Mouse (Mus musculus) macrophage (primary cell): ENCODE data around the gene Nhej1. TPM values are rescaled to one million over a fixed set of nuclear protein-coding genes. Genes with fewer than 3 reads are reported as not detected.

ENCODE experiments used
- H3K27ac ChIP-seq: fragments of 350-480 bp; formaldehyde crosslinking; 2 replicates; pipeline ENCODE4 v1.9.0; 2021
- H3K36me3 ChIP-seq: fragments of 350-480 bp; formaldehyde crosslinking; 2 replicates; pipeline ENCODE4 v1.9.0; 2021; ENCODE audit errors: inconsistent target
- H3K4me3 ChIP-seq: fragments of 350-480 bp; formaldehyde crosslinking; 2 replicates; pipeline ENCODE4 v1.9.0; 2021; ENCODE audit errors: inconsistent target
- H3K79me2 ChIP-seq: fragments of 350-480 bp; formaldehyde crosslinking; 2 replicates; pipeline ENCODE4 v1.9.0; 2021; ENCODE audit errors: inconsistent target
- WGBS: methylation state at CpG from one replicate; pipeline ENCODE4 v1.1.7; 2026; ENCODE audit warnings: inconsistent platforms; ENCODE audit not compliant: missing documents; 5-methylcytosine and 5-hydroxymethylcytosine counted together
- polyA plus RNA-seq: library from polyadenylated mRNA; stranded (reverse); fragments of 250-400 nt; gene quantifications from 3 replicates; pipeline ENCODE4 v1.2.4, GENCODE M21; 2018; ENCODE audit warnings: inconsistent platforms

Gene Nhej1
- polyA plus RNA-seq, 1 experiment from 2014 or later: 2.5 TPM

DNA sequence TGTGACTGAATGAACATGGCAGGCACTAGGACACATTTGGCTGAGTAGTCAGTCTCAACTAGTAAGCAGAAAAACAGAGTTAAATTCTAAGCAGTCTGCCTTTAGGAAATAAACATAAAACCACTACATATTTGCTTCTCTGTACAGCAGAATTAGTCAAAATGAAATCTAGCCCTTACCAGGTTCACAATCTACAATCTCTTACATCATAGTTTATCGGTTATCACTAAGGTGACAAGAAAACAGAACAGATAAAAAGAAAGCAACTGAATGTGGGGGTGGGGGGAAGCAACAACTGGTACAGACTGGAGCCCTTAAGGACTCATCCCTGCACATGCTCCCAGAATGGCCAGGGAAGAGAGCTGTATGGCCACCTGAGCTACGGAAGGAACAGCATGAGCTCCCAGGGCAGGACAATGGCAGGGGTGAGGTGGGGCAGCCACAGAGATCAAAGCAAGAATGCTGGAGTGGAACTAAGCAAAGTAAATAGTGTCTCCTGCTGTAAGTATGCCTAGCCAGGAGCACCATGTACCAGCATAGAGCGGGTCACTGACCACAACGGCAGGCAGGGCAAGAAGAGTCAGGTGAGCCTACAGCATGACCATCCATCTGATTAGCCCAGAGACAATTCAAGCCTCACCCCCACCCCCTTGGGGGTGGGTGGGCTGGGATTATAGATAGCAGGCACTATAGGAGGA, 153.5 kb downstream of the Nhej1 start:
- 94% methylated on average over 4 of the region's 4 CpGs for WGBS
- H3K36me3 ChIP-seq: no peaks in the 10 kb centered on the region
- no peak overlapping the region for H3K4me3 ChIP-seq
- no peaks in the 10 kb centered on the region for H3K79me2 ChIP-seq
- no peak overlapping the region for H3K27ac ChIP-seq

DNA sequence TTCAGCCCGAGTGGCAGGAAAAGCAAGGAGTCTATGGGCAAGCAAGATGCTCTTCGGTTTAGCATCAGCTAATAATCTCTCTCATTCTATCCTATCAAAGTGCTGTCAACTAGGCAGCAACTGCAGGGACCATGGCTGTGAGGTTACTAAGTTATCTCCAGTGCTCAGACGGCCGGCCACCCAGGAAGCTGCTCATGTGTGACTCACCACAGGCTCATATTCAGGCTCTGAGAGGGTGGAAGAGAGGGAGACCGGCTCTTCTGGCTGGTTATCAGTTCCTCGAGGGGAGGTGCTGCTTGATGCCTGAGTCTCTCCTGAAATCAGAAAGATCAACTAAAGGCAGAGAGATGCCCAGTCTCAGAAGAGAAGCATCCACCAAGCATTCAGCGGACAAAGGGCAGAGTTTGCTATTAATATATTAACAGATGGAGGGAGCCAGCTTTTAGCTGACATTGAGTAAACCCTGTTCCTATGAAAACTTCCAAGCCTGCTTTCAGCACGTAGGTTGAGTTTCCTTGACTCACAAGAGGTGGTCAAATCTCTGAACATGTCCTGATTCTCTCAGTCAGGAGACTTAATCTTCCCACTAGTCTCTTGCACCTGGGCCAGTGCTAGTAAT, 156.9 kb downstream of the Nhej1 start:
- H3K79me2 ChIP-seq: no peaks in the 10 kb centered on the region
- no peak overlapping the region for H3K27ac ChIP-seq
- whole genome bisulfite sequencing: 91% methylated on average over 8 of the region's 8 CpGs
- H3K4me3 ChIP-seq: no peak overlapping the region
- H3K36me3 ChIP-seq: no peaks in the 10 kb centered on the region

DNA sequence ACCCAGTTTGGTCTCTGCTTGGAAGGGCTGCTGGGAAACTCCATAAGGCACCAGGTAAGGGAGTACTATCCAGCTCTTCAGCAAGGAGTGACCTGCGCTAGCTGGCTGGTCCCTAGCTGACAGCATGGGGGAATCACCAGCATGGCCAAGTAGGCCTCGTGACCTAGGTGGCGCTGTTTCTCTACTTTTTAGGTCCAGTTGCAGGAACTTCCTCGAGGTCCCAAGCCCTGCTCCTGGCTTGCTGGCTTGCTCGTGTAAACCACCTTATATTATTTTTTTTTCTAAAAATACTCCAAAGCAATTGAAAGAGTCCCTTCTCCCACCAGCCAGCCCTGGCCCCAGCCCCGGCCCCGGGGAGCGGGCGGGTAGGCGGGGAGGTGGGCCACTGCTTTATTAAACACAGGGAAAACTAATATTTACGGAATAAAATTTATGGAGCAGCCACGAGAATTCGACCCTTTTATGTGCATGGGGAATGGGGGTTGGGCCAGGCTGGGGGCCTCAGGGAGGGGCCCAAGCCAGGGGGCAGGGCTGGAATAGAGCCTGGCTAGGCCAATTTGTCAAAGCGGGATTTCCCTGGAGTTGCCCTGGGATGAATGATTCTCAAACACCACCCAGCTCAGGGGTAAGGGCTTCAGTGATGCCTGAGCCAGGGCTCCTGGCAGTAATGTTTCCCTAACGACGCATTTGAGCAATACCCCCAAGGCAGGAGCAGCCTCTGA, 160.3 kb downstream of the Nhej1 start:
- H3K4me3 ChIP-seq: no peak overlapping the region
- H3K79me2 ChIP-seq: no peaks in the 10 kb centered on the region
- no peaks in the 10 kb centered on the region for H3K36me3 ChIP-seq
- H3K27ac ChIP-seq: no peak overlapping the region
- WGBS: 35% methylated on average over 13 of the region's 16 CpGs

DNA sequence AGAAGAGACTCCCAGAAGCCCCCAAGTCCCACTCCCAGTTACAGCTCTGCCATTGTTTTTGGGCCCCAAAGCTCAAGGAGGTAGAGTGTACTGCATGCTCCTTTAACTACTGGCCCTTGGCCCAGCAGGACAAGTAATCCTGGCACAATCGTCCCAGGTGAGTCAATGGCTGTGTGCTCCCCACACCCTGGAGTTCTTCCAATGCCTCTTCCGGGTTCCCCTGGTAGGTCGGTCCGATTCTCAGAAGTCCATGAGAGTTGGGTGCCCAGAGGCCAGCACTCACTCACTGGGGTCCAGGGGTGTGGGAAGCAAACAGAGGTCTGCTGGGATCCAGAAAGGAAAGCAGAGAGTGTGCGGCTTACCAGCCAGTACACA, 162.2 kb downstream of the Nhej1 start:
- H3K4me3 ChIP-seq: no peak overlapping the region

DNA sequence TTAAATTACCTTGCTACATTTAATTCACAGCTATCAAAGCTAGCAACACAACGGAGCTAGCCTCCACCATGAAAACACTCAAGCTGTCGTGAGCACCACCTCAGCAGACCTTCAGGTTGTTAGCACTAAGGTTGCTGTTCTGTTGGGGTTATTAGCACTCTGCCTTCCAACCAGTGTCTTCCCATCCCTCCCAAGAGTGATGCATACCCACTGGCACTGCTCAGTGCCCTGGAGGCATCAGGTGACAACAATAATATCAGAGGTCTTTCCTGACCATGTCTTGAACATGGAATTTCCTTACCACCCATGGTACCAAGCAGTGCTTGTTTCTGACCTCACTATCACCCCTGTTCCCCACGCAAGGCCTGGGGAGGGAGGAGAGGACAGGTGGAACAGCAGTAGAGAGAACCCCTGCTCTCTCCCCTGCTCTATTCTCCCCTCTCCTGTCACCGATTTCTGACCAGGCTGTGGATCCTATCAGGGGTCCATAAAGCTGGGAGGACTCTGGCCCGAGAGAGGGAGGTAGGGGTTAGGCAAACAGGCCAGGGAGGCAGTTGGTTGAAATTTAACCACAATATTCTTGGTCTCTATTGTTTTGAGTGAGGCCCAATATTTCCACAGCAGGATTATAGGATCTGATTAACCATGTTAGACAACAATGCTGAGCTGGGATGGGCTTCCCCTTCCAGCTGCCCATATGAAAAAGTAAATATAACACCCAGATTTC, 162.7 kb downstream of the Nhej1 start:
- 88% methylated on average over 5 of the region's 5 CpGs for WGBS
- Histone ChIP-seq H3K36me3 (no peaks in the 10 kb centered on the region), H3K79me2 (no peaks in the 10 kb centered on the region), H3K4me3 (no peak overlapping the region), H3K27ac (no peak overlapping the region)

More for the DNA sequence above, 162.2 kb downstream of the Nhej1 start:
- Histone ChIP-seq H3K36me3 (no peaks in the 10 kb centered on the region), H3K79me2 (no peaks in the 10 kb centered on the region), H3K27ac (no peak overlapping the region)
- 92% methylated on average over 5 of the region's 5 CpGs for WGBS

DNA sequence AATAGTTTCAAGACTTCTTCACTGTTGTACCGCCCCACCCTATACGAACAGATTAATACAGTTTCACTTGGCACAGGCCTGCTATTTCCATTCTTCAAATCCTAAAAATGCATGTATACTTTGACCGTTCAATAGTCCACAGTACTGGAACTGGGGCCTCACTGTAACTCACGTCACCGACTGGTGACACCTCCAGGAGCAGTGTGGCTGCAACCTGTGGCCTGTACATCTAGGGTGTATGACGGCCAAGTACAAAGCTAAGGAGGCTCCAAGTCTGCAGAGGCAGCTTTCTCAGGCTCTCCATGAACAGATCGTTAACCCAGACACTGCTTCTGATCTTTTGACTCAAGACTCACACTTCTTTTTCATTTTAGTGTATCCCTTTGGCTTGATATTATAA, 163.3 kb downstream of the Nhej1 start:
- Histone ChIP-seq H3K36me3 (no peaks in the 10 kb centered on the region), H3K4me3 (no peak overlapping the region), H3K27ac (no peak overlapping the region), H3K79me2 (no peaks in the 10 kb centered on the region)
- WGBS: 92% methylated on average over 7 of the region's 7 CpGs

DNA sequence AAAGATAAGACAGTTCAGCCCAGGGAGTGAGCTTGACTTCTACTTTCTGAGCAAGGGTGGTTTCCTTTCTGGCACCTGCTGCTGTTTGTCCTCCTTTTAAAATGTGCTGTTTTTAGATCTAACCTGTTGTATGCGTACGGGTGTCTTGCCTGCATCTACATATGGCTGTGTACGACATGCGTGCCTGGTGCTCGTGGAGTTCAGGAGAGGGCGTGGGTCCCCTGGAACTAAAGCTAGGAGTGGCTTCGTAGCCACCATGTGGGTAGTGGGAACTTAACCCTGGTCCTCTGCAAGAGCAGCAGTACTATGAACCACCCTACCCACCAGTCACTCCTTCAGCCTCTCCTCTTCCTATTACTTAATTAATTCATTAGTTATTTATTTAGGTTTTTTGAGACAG, 164.9 kb downstream of the Nhej1 start:
- H3K36me3 ChIP-seq: no peaks in the 10 kb centered on the region
- H3K4me3 ChIP-seq: no peak overlapping the region
- H3K27ac ChIP-seq: no peak overlapping the region
- 79% methylated on average over 7 of the region's 7 CpGs for WGBS
- H3K79me2 ChIP-seq: no peaks in the 10 kb centered on the region

DNA sequence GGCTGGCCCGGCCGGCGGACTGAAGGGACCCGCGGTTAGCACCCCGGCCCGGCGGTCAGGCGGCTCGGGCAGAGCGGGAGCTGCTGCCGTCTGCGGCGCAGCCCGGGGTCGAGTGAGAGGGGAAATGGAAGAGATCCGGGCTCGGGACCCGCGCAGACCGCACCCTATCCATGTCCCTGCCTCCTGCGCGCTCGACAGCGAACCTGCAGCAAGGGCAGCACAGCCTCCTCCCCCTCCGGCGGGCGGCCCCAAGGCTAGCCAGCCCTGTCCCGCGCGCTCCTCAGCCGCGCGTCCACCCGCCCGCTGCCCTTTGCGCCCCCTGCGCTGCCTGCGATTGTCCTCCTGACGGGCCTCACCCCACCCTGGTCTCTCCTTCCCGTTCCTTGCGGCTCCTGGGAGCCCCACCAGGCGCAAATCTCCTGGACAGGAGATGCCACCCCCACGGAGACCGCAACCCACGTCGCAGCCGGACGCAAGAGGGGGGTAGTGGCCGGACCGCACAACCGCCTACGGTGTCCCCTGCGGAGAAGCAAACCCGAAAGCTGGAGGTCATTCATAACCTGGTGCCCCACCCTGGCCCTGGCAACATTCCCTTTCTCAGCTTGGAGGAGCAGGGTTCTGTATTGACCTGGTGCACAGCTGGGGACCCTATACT, 173.3 kb downstream of the Nhej1 start, which contains the start of gene Ihh:
Gene Ihh (minus strand): TSS at position 117 of the 655 bp plus-strand sequence.
- Histone ChIP-seq H3K27ac (no peak within 1 kb of the TSS), H3K79me2 (no peaks in the 10 kb centered on the region), H3K36me3 (no peaks in the 10 kb centered on the region), H3K4me3 (no peak within 1 kb of the TSS)
- 4% methylated on average over 44 of the region's 55 CpGs for WGBS

DNA sequence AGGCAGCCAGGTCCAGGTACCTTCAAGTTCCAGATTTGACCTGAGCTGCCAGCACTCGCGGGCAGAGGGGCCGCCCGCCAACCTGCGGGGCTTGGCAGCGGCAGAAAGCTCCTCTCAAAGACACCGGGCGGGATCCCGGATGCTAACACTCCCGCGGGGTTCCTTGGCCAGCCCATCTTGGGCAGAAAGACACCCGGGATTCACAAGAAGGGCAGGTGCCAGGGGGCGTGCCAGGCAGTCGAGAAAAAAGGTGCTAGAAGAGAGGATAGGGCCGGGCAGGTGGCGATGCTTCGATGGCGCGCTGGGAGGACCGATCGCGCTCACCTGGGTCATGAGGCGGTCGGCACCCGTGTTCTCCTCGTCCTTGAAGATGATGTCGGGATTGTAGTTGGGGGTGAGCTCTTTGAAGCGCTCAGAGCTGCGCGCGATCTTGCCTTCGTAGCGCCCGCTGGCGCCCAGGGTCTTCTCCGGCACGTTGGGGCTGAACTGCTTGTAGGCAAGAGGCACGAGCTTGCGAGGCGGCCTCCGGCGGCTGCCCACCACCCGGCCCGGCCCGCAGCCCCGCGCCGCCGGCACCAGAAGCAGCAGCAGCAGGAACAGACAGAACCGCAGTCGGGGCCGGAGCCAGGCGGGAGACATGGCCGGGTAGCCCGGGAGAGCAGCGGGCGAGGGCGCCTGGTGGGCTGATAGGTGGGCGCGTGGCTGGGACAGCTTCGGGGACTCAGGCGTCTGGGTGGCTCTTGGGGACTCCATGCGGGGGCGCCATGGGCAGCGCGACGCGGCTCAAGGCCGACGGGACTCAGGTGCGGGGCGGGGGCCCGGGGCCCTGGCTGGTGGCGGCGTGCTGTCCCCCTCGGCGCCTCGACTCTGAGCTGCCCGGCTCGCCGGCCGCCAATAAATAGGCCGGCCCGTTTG, 174.2 kb downstream of the Nhej1 start:
- H3K27ac ChIP-seq: no peak overlapping the region
- no peaks in the 10 kb centered on the region for H3K79me2 ChIP-seq
- 4% methylated on average over 84 of the region's 84 CpGs for WGBS
- H3K4me3 ChIP-seq: no peak overlapping the region
- no peaks in the 10 kb centered on the region for H3K36me3 ChIP-seq

DNA sequence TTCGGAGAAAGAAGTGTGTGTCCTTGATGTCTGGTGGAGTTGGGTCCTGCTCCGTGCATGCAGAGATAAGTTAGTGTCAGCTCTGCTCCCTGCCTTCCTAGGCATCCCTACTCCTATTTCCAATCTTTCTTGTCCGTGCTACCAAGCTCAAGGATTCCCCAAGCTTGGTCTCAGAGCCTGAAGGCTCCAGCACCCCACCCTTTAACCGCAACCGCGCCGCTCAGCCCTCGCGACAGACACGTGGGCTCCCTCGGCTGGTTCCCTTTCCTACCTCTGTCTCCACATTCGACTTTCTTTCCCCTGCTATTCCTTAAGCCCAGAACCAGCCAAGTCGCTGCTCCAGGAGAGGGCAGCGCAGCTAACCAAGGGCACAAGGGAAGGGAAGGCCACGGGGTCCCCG, 174.9 kb downstream of the Nhej1 start:
- H3K27ac ChIP-seq: no peak overlapping the region
- H3K4me3 ChIP-seq: no peak overlapping the region
- H3K79me2 ChIP-seq: no peaks in the 10 kb centered on the region
- no peaks in the 10 kb centered on the region for H3K36me3 ChIP-seq
- 5% methylated on average over 16 of the region's 16 CpGs for WGBS

DNA sequence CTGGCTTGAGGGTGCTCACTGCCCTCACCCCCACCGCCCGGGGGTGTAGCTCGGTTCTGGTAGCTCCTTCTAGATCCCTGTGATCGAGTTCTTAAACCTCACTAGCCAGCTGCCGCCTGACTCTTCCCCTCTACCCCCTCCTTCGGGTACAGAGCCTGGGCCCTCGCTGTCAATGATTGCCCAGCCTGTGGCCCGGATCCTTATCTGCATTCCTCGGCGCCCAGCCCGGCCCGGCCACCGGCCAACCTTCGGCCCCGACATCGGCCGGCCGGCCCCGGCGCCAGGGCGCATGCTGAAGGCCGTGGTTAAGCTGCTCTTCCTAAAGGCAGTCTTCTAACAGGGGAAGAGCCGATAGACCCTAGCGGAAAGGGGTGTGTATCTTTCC, 175.3 kb downstream of the Nhej1 start:
- Histone ChIP-seq H3K79me2 (no peaks in the 10 kb centered on the region), H3K4me3 (no peak overlapping the region), H3K27ac (no peak overlapping the region), H3K36me3 (no peaks in the 10 kb centered on the region)
- WGBS: 6% methylated on average over 24 of the region's 24 CpGs

DNA sequence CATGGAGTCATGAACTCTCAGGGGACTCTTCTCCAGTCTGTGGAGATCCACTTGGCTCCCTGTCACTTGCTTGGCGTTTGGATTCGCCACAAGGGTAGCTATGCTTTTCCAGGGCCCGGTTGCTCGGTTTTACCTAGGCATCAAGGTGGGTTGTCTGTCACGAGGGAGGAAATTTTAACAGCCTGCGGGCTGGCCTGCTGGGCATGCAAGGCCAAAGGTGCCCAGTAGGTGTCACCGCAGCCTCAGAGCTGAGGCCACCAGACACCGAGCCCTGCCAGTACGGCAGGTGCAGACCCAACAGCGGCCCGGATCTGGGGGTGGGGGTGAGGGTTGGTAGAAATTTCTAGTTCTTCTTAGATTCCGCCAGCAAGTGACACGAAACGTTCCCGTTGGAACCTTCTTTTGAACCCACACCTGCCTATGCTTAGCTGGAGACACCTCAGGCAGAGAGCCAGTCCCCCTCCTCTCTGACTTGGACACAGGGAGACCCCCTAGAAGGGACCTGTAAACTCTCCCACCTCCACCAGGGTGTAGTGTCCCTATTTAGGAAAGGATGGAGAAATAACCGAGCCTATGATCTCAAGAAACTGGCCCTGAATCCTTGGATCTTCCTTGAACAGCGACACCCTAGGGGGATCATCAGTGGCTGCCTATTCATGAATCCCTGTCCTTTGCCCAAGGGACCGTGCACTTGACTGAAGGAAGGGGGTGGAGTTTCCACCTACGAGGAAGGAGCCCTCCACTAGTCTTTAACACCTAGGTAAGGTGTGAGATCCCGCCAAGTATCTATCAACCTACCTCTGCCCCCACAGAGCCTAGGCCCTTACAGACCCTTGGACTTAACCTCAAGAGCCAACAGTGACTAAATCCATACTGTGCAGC, 176.0 kb downstream of the Nhej1 start:
- 6% methylated on average over 20 of the region's 20 CpGs for WGBS
- Histone ChIP-seq H3K27ac (no peak overlapping the region), H3K36me3 (no peaks in the 10 kb centered on the region), H3K4me3 (no peak overlapping the region), H3K79me2 (no peaks in the 10 kb centered on the region)
